Mouse (Mus musculus) fibroblast of lung, adult 2 months (primary cell): ENCODE results near the gene Cant1.

Source experiments
- DNase-seq: peaks from one replicate; pipeline ENCODE4 v3.0.0-alpha.2; 2011; ENCODE audit warnings: low read depth

The Cant1 gene

DNA sequence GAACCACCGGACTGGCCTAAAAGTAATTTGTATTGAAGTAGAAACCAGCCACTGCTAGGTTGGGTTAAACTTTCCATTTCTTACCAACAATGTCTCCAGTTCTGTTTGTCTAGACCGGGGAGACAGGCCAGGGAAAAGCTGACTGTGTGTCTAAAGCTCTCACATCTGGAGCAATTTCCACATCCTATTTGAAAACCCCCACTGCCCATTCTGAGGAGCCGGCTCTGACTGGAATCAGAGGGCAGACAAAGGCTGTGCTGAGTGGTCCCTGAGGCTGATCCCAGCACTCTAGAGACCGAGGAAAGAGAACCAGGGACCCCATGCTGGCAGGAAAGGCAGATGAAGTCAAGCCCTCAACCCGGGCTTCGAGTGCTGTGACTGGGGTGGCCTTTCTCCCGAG is 46.2 kb downstream of the Cant1 start:
- peak; percentile 85 for DNase-seq

DNA sequence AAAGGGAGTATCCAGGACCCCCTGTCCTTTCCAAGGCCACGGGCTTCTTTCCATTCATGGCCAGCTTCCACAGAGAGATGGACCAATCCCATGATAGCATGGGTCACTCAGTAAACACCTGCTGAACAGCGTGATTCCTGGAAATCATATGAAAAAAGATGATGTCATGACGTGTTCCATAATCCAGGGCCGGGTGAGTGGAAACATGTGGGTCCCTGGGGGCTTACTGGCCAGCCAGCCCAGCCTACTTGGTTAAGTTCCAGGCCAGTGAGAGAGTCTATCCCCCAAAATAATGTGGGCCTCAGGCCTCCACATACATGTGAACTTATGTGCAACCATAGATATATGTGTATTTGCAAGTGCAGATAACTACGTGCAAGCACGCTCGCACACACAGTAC is 47.0 kb downstream of the Cant1 start:
- no peak for DNase-seq

GRCm38 (mm10) chr11:118369657-118370056 is 49.2 kb downstream of the Cant1 start:
- DNase-seq: no peak

- no peak for DNase-seq
These were observed 49.6 kb downstream of the Cant1 start for GRCm38 (mm10) chr11:118369251-118369650.

- DNase-seq: no peak
These were observed 50.6 kb downstream of the Cant1 start for GRCm38 (mm10) chr11:118368330-118368729.

- no peak for DNase-seq
These were observed 52.3 kb downstream of the Cant1 start for GRCm38 (mm10) chr11:118366559-118366958.

DNA sequence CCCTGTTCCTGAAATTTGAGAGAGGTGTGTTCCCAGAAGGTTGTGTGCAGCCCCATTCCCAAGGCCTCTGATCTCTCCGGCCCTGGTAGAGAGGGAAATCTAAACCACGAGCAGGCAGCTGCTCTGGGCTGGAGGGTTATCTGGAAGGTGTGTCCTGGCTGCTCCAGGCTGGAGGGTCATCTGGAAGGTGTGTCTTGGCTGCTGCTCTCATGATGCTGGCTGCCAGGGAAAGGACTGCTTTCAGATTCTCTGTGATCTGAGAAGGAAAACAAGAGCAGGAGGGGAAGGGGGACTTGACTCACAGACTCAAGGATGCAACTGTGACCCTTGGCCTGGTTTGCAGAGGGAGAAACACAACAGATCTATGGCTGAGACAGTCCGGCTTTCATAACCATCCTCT is 52.8 kb downstream of the Cant1 start:
- DNase-seq: no peak

GRCm38 (mm10) chr11:118365171-118365570 is 53.7 kb downstream of the Cant1 start:
- peak; percentile 96 for DNase-seq

DNA sequence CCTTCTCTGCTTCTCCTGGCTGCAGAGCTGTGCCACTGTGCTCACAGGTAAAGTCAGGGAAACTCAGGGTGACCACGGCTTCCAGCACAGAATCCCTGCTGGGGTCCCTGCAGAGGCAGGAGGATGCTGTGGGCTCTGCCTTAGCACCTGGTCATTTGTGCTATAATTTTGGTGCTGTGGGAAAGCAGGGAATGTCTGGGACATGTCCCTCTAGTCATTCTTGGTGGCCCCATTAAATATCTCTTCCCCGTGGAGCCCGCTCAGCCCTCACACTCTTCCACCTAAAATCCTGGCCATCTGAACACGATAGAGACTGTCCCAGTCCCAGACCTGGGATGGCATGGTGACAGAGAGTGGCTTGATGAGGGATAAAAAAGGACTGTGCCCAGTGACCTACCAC is 54.9 kb downstream of the Cant1 start:
- DNase-seq: no peak

DNA sequence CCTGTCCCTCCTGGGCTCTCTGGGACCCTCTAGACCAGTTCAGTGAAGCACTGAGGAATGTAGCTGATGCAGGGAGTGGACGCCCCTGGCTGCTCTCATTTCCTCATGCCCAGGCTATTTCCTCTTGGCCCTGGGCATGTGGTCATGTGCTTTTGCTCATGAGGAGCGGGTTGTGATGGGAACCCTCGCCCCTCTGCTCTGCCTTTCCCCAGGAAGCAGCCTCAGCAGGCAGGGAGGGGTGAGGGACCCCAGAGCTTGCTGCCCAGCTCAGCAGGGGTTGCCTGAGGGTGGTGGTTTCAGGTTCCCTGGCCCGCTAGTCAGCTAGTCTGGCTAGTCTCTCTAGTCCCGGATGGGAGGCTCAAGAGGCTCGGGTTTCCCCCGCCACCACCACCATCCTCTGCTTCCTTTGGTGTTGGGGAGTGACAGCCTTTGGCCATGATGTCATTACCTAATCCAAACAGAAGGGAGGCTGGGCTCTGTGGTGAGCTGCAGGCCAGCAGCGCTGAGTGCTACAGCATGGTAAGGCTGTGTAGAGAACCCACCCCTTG is 55.8 kb downstream of the Cant1 start:
- peak; percentile 90 for DNase-seq

- DNase-seq: no peak
These were observed 56.4 kb downstream of the Cant1 start for GRCm38 (mm10) chr11:118362501-118362900.

DNA sequence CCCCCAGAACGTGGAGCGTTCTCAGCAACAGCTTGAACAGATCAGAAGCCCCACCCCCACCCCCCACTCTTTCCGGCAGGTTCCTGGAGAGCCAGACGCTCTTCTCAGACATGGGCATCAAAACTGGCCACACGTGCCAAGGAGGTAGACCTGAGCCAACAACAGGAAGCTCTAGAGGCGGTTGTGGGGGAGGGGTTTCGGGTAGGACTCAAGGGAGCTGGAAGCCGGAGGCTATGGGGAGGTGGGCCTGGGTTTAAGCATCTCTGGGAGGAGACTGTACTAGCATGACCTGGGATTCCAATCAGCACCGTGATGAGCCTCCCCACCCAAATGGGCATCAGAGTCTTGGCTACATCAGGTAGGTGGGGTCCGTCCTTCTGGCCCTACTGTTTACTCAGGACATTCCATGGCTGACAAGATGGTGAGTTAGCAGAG is 58.0 kb downstream of the Cant1 start:
- no peak for DNase-seq

- DNase-seq: no peak
These were observed 58.4 kb downstream of the Cant1 start for GRCm38 (mm10) chr11:118360491-118360890.
